ENCODE assay signal across 8 mouse cellular contexts in genomic region chr8:105637601-105638041, GRCm38 (mm10). TPM values are rescaled to one million over a fixed set of nuclear protein-coding genes. Genes with fewer than 3 reads are reported as not detected.
DNase-seq lines count a peak whose midpoint lies in the region; ATAC-seq lines count a peak whose summit lies in the region.

No protein-coding gene starts in this region.

- under 1% methylated on average over 11 of the region's 11 CpGs for WGBS in hindbrain, embryonic 15.5 days
- under 1% methylated on average over 11 of the region's 11 CpGs for WGBS in midbrain, embryonic 14.5 days

- peaks cover 43% of the 10 kb centered on the region for H3K4me1 ChIP-seq in hindbrain, embryonic 15.5 days (replicated peaks)
- H3K4me1 ChIP-seq in midbrain, embryonic 14.5 days (ENCODE audit: control insufficient read depth, insufficient read depth, low read length), result peaks cover 20% of the 10 kb centered on the region

- H3K27me3 ChIP-seq in hindbrain, embryonic 15.5 days, result no peaks in the 10 kb centered on the region
- no peaks in the 10 kb centered on the region for H3K27me3 ChIP-seq in midbrain, embryonic 14.5 days (ENCODE audit: control insufficient read depth, insufficient read depth, low read length)

- H3K4me2 ChIP-seq in hindbrain, embryonic 15.5 days, result peak overlapping the region; percentile 87
- H3K4me2 ChIP-seq in midbrain, embryonic 14.5 days (ENCODE audit: low read length), result peak overlapping the region; percentile 88

- no peak for ATAC-seq in hindbrain, embryonic 15.5 days (ENCODE audit: low FRiP score, low read depth)
- no peak for ATAC-seq in midbrain, embryonic 14.5 days (ENCODE audit: low FRiP score, low TSS enrichment)

- no peaks in the 10 kb centered on the region for H3K36me3 ChIP-seq in hindbrain, embryonic 15.5 days
- H3K36me3 ChIP-seq in midbrain, embryonic 14.5 days (ENCODE audit: control insufficient read depth, insufficient read depth, low read length), result 0 out of 2 replicates have a peak, but pooled peaks cover 4% of the 10 kb centered on the region

- H3K4me3 ChIP-seq in hindbrain, embryonic 15.5 days, result peak overlapping the region; percentile 97
- peak overlapping the region; percentile 94 for H3K4me3 ChIP-seq in midbrain, embryonic 14.5 days (replicated peaks; ENCODE audit: low read depth, low read length)

- intact Hi-C loops in gastrocnemius, postnatal 36 days (cut with DNase I), result no loop called here

- H3K27ac ChIP-seq in hindbrain, embryonic 15.5 days (replicated peaks), result peak overlapping the region; percentile 100
- H3K27ac ChIP-seq in midbrain, embryonic 14.5 days (replicated peaks; ENCODE audit: low read depth, low read length), result peak overlapping the region; percentile 99

- H3K9ac ChIP-seq in hindbrain, embryonic 15.5 days, result peak overlapping the region; percentile 99
- peak overlapping the region; percentile 99 for H3K9ac ChIP-seq in midbrain, embryonic 14.5 days (replicated peaks; ENCODE audit: low read length)

- H3K9me3 ChIP-seq in hindbrain, embryonic 15.5 days, result no peaks in the 10 kb centered on the region
- H3K9me3 ChIP-seq in midbrain, embryonic 14.5 days (ENCODE audit: control insufficient read depth, low read length), result no peaks in the 10 kb centered on the region

- peak; percentile 16 for DNase-seq in adrenal gland, postnatal 10 days
- DNase-seq in adrenal gland, postnatal 25 days, result no peak
- DNase-seq in thymus, postnatal 0 days (ENCODE audit: low spot score), result peak; percentile 42
- no peak for DNase-seq in thymus, postnatal 10 days (ENCODE audit: low spot score in 2 of 2)
- peak; percentile 51 for DNase-seq in midbrain, embryonic 14.5 days
- DNase-seq in gastrocnemius, postnatal 36 days, result no peak
- DNase-seq in urinary bladder, adult 18-20 months (ENCODE audit: low spot score in 2 of 2), result no peak

RNA-seq across cellular contexts. Expression of gene Agrp, which starts 0.4 kb away (rescaled TPM):
- total RNA-seq in adrenal gland, postnatal 10 days (2021), result 1 to 10 TPM in 1 of 2 experiments, under 1 TPM in 1; 0.97 to 1.3 TPM
- 1.2 TPM in 1 of 2 replicates, not detected in the other for total RNA-seq in adrenal gland, postnatal 25 days (2021)
- polyA plus RNA-seq in thymus, postnatal 0 days (2015; fragmentation: Nextera tagmentation; extraction: Ambion mirVana), result 1.2 TPM in 2 replicates
- polyA plus RNA-seq in hindbrain, embryonic 15.5 days (2015; fragmentation: Nextera tagmentation; extraction: Ambion mirVana), result 0.56 and 0.80 TPM in 2 replicates
- polyA plus RNA-seq in midbrain, embryonic 14.5 days (2014; fragmentation: Nextera tagmentation; extraction: Ambion mirVana), result 0.82 and 1.1 TPM in 2 replicates
- under 1 TPM in 1 of 2 experiments, not detected in 1; 0.56 TPM for total RNA-seq in gastrocnemius, postnatal 36 days (2021)

RNA-seq across cellular contexts. Expression of gene Ctcf, which starts 1.3 kb away (rescaled TPM):
- 10 to 100 TPM; 53.0 to 62.3 TPM for total RNA-seq in adrenal gland, postnatal 10 days (2021)
- 61.5 and 74.2 TPM in 2 replicates for total RNA-seq in adrenal gland, postnatal 25 days (2021)
- 213 and 255 TPM in 2 replicates for polyA plus RNA-seq in thymus, postnatal 0 days (2015; fragmentation: Nextera tagmentation; extraction: Ambion mirVana)
- polyA plus RNA-seq in hindbrain, embryonic 15.5 days (2015; fragmentation: Nextera tagmentation; extraction: Ambion mirVana), result 100 and 101 TPM in 2 replicates
- polyA plus RNA-seq in midbrain, embryonic 14.5 days (2014; fragmentation: Nextera tagmentation; extraction: Ambion mirVana), result 75.7 and 96.9 TPM in 2 replicates
- total RNA-seq in gastrocnemius, postnatal 36 days (2021), result 10 to 100 TPM; 27.0 to 29.9 TPM

RNA-seq across cellular contexts. Expression of gene Ripor1, which starts 32.6 kb away (rescaled TPM):
- total RNA-seq in adrenal gland, postnatal 10 days (2021), result 10 to 100 TPM; 30.4 to 34.5 TPM
- total RNA-seq in adrenal gland, postnatal 25 days (2021), result 27.7 and 33.5 TPM in 2 replicates
- polyA plus RNA-seq in thymus, postnatal 0 days (2015; fragmentation: Nextera tagmentation; extraction: Ambion mirVana), result 28.5 and 30.8 TPM in 2 replicates
- 35.2 and 39.3 TPM in 2 replicates for polyA plus RNA-seq in hindbrain, embryonic 15.5 days (2015; fragmentation: Nextera tagmentation; extraction: Ambion mirVana)
- polyA plus RNA-seq in midbrain, embryonic 14.5 days (2014; fragmentation: Nextera tagmentation; extraction: Ambion mirVana), result 23.8 and 26.2 TPM in 2 replicates
- total RNA-seq in gastrocnemius, postnatal 36 days (2021), result 10 to 100 TPM; 15.1 to 18.2 TPM

RNA-seq across cellular contexts. Expression of gene Carmil2, which starts 48.5 kb away (rescaled TPM):
- total RNA-seq in adrenal gland, postnatal 10 days (2021), result 1 to 10 TPM; 3.6 to 4.5 TPM
- 1.4 and 2.4 TPM in 2 replicates for total RNA-seq in adrenal gland, postnatal 25 days (2021)
- 53.7 and 63.6 TPM in 2 replicates for polyA plus RNA-seq in thymus, postnatal 0 days (2015; fragmentation: Nextera tagmentation; extraction: Ambion mirVana)
- polyA plus RNA-seq in hindbrain, embryonic 15.5 days (2015; fragmentation: Nextera tagmentation; extraction: Ambion mirVana), result 23.5 and 28.7 TPM in 2 replicates
- 17.8 and 18.0 TPM in 2 replicates for polyA plus RNA-seq in midbrain, embryonic 14.5 days (2014; fragmentation: Nextera tagmentation; extraction: Ambion mirVana)
- total RNA-seq in gastrocnemius, postnatal 36 days (2021), result 1 to 10 TPM in 1 of 2 experiments, not detected in 1; 1.1 TPM

Comparison
In these comparisons a context has a peak if more than half of its experiments do, and no peak if none do; other contexts are left out.
1. DNase-seq: peak in adrenal gland, postnatal 10 days (single experiment), thymus, postnatal 0 days (single experiment) and midbrain, embryonic 14.5 days (single experiment); none in adrenal gland, postnatal 25 days (single experiment), thymus, postnatal 10 days (0 of 2), gastrocnemius, postnatal 36 days (0 of 2) and urinary bladder, adult 18-20 months (0 of 2).